Mouse (Mus musculus) olfactory bulb, adult 2 months (tissue): Measurements from ENCODE around the gene Itgb8.

Experiments
- CTCF ChIP-seq: fragments of 200-500 bp; IDR thresholded peaks from 2 replicates; pipeline ENCODE4 v1.5.1; 2012; ENCODE audit warnings: low read depth, mild to moderate bottlenecking, low read length, moderate library complexity; ENCODE audit not compliant: insufficient read depth
- POLR2A ChIP-seq: fragments of 200-500 bp; IDR thresholded peaks from 2 replicates; pipeline ENCODE4 v1.6.1; 2012; ENCODE audit warnings: mild to moderate bottlenecking, low read depth, low read length, moderate library complexity; ENCODE audit not compliant: insufficient read depth

- no peak for TF ChIP-seq POLR2A
- no peak for TF ChIP-seq CTCF
These were observed 83.0 kb downstream of the Itgb8 start for GRCm38 (mm10) chr12:119155566-119155965.
